Mouse (Mus musculus): ENCODE measurements around the gene Hk2.

Gene Hk2

GRCm38 (mm10) chr6:82769704-82770103, 4.5 kb downstream of the Hk2 start:
- DNase-seq = no peak

- no peak for DNase-seq
Observed at GRCm38 (mm10) chr6:82767734-82768586, 6.3 kb downstream of the Hk2 start.

GRCm38 (mm10) chr6:82766636-82767035, 7.6 kb downstream of the Hk2 start:
- DNase-seq = no peak

- DNase-seq = no peak
Observed at GRCm38 (mm10) chr6:82765261-82765660, 9.0 kb downstream of the Hk2 start.

- no peak for DNase-seq
Observed at GRCm38 (mm10) chr6:82763871-82764503, 10.3 kb downstream of the Hk2 start.

GRCm38 (mm10) chr6:82762728-82763127, 11.5 kb downstream of the Hk2 start:
- no peak for DNase-seq

- DNase-seq = no peak
Observed at GRCm38 (mm10) chr6:82760749-82761357, 13.4 kb downstream of the Hk2 start.

GRCm38 (mm10) chr6:82759241-82759640, 15.0 kb downstream of the Hk2 start:
- DNase-seq = no peak

GRCm38 (mm10) chr6:82756799-82757210, 17.4 kb downstream of the Hk2 start:
- DNase-seq = no peak

- no peak for DNase-seq
Observed at GRCm38 (mm10) chr6:82756216-82756615, 18.0 kb downstream of the Hk2 start.

- DNase-seq = no peak
Observed at GRCm38 (mm10) chr6:82755338-82755737, 18.9 kb downstream of the Hk2 start.

GRCm38 (mm10) chr6:82754769-82755168, 19.5 kb downstream of the Hk2 start:
- no peak for DNase-seq

- no peak for DNase-seq
Observed at GRCm38 (mm10) chr6:82753638-82754361, 20.5 kb downstream of the Hk2 start.

- no peak for DNase-seq
Observed at GRCm38 (mm10) chr6:82753061-82753460, 21.2 kb downstream of the Hk2 start.

GRCm38 (mm10) chr6:82751791-82752190, 22.5 kb downstream of the Hk2 start:
- DNase-seq = no peak

GRCm38 (mm10) chr6:82751031-82751430, 23.2 kb downstream of the Hk2 start:
- DNase-seq = no peak

GRCm38 (mm10) chr6:82750063-82750462, 24.2 kb downstream of the Hk2 start:
- no peak for DNase-seq

GRCm38 (mm10) chr6:82748106-82748672, 26.1 kb downstream of the Hk2 start:
- no peak for DNase-seq

- DNase-seq = no peak
Observed at GRCm38 (mm10) chr6:82747085-82747484, 27.2 kb downstream of the Hk2 start.

GRCm38 (mm10) chr6:82744553-82744952, 29.7 kb downstream of the Hk2 start:
- DNase-seq = no peak

- no peak for DNase-seq
Observed at GRCm38 (mm10) chr6:82741518-82741880, 32.8 kb downstream of the Hk2 start.

GRCm38 (mm10) chr6:82740868-82741517, 33.3 kb downstream of the Hk2 start:
- DNase-seq = no peak
